Mouse (Mus musculus): ENCODE data around the gene Trpc4ap.

The Trpc4ap gene

GRCm38 (mm10) chr2:155693136-155693535 lies 952 bp upstream of the Trpc4ap start:
- no peak for DNase-seq (ENCODE audit: low spot score in 2 of 2)

GRCm38 (mm10) chr2:155691336-155691722 lies 855 bp downstream of the Trpc4ap start:
- no peak for DNase-seq (ENCODE audit: low spot score in 2 of 2)

- DNase-seq (ENCODE audit: low spot score in 2 of 2), result no peak
These were observed 3.0 kb downstream of the Trpc4ap start for GRCm38 (mm10) chr2:155689211-155689610.

GRCm38 (mm10) chr2:155687746-155688145 lies 4.4 kb downstream of the Trpc4ap start:
- DNase-seq (ENCODE audit: low spot score in 2 of 2), result no peak

GRCm38 (mm10) chr2:155686572-155686971 lies 5.6 kb downstream of the Trpc4ap start:
- no peak for DNase-seq (ENCODE audit: low spot score in 2 of 2)

- DNase-seq (ENCODE audit: low spot score in 2 of 2), result no peak
These were observed 8.4 kb downstream of the Trpc4ap start for GRCm38 (mm10) chr2:155683821-155684220.

- no peak for DNase-seq (ENCODE audit: low spot score in 2 of 2)
These were observed 9.0 kb downstream of the Trpc4ap start for GRCm38 (mm10) chr2:155683137-155683536.

GRCm38 (mm10) chr2:155681874-155682273 lies 10.3 kb downstream of the Trpc4ap start:
- no peak for DNase-seq (ENCODE audit: low spot score in 2 of 2)

- no peak for DNase-seq (ENCODE audit: low spot score in 2 of 2)
These were observed 11.0 kb downstream of the Trpc4ap start for GRCm38 (mm10) chr2:155681194-155681593.

GRCm38 (mm10) chr2:155680591-155680990 lies 11.6 kb downstream of the Trpc4ap start:
- no peak for DNase-seq (ENCODE audit: low spot score in 2 of 2)

- DNase-seq (ENCODE audit: low spot score in 2 of 2), result no peak
These were observed 12.5 kb downstream of the Trpc4ap start for GRCm38 (mm10) chr2:155679586-155680110.

GRCm38 (mm10) chr2:155675118-155675517 lies 17.1 kb downstream of the Trpc4ap start:
- no peak for DNase-seq (ENCODE audit: low spot score in 2 of 2)

GRCm38 (mm10) chr2:155673546-155673945 lies 18.6 kb downstream of the Trpc4ap start:
- no peak for DNase-seq (ENCODE audit: low spot score in 2 of 2)

- DNase-seq (ENCODE audit: low spot score in 2 of 2), result no peak
These were observed 20.9 kb downstream of the Trpc4ap start for GRCm38 (mm10) chr2:155671236-155671635.

- no peak for DNase-seq (ENCODE audit: low spot score in 2 of 2)
These were observed 23.7 kb downstream of the Trpc4ap start for GRCm38 (mm10) chr2:155668461-155668860.

GRCm38 (mm10) chr2:155667881-155668280 lies 24.3 kb downstream of the Trpc4ap start:
- no peak for DNase-seq (ENCODE audit: low spot score in 2 of 2)

- no peak for DNase-seq (ENCODE audit: low spot score in 2 of 2)
These were observed 28.2 kb downstream of the Trpc4ap start for GRCm38 (mm10) chr2:155663910-155664460.

- peak in 1 of 2 experiments; percentile 48 for DNase-seq (ENCODE audit: low spot score in 2 of 2)
These were observed 29.1 kb downstream of the Trpc4ap start for GRCm38 (mm10) chr2:155663097-155663496.

- no peak for DNase-seq (ENCODE audit: low spot score in 2 of 2)
These were observed 29.8 kb downstream of the Trpc4ap start for GRCm38 (mm10) chr2:155662390-155662789.

- DNase-seq (ENCODE audit: low spot score in 2 of 2), result no peak
These were observed 36.3 kb downstream of the Trpc4ap start for GRCm38 (mm10) chr2:155655759-155656372.

- no peak for DNase-seq (ENCODE audit: low spot score in 2 of 2)
These were observed 39.6 kb downstream of the Trpc4ap start for GRCm38 (mm10) chr2:155652618-155653017.

GRCm38 (mm10) chr2:155645746-155646145 lies 46.4 kb downstream of the Trpc4ap start:
- no peak for DNase-seq (ENCODE audit: low spot score in 2 of 2)

Measured in frontal cortex, postnatal 14 days (tissue).